Mouse (Mus musculus) liver, embryonic 14.5 days (tissue): Measurements from ENCODE around the gene Shroom1. TPM values are rescaled to one million over a fixed set of nuclear protein-coding genes. Genes with fewer than 3 reads are reported as not detected.

ENCODE experiments used
- ATAC-seq: fragments of 200-750 bp; cut with Nextera tagmentation; 2 replicates; pipeline ENCODE4 v1.8.0; 2017; ENCODE audit warnings: moderate number of reproducible peaks, mild to moderate bottlenecking, moderate library complexity; ENCODE audit not compliant: insufficient read depth
- DNase-seq, 3 experiments: peaks; one replicate each; pipeline ENCODE4 v3.0.0-alpha.2; 2012 to 2013; ENCODE audit warnings: low read depth in 3 of 3, low spot score in 3 of 3
- H3K27ac ChIP-seq: fragments of 300-500 bp; sonication (generic); 2 replicates; pipeline ENCODE4 v1.5.1; 2014; ENCODE audit warnings: moderate library complexity, mild to moderate bottlenecking, control low read depth, inconsistent platforms
- H3K27me3 ChIP-seq: fragments of 300-500 bp; sonication (generic); 2 replicates; pipeline ENCODE4 v1.6.1; 2014; ENCODE audit warnings: mild to moderate bottlenecking, low read length, moderate library complexity; ENCODE audit not compliant: control insufficient read depth, insufficient read depth
- H3K36me3 ChIP-seq: fragments of 300-500 bp; sonication (generic); replicated peaks from 2 replicates; pipeline ENCODE4 v1.6.1; 2014; ENCODE audit warnings: low read depth; ENCODE audit not compliant: control insufficient read depth, insufficient read depth
- H3K4me1 ChIP-seq, 2 experiments: fragments of 200-500 bp in 1 of 2; fragments of 300-500 bp in 1 of 2; sonication (generic) in 1 of 2; replicated peaks; 2 replicates each; pipeline ENCODE4 v1.6.1; 2012 to 2014; ENCODE audit warnings: antibody characterized with exemption in 1 of 2, inconsistent platforms in 1 of 2, low read length in 1 of 2; ENCODE audit not compliant: control insufficient read depth in 2 of 2, insufficient read depth in 2 of 2
- H3K4me2 ChIP-seq: fragments of 300-500 bp; sonication (generic); 2 replicates; pipeline ENCODE4 v1.6.1; 2014; ENCODE audit warnings: low read depth, mild to moderate bottlenecking, control low read depth, moderate library complexity
- H3K4me3 ChIP-seq, 2 experiments: fragments of 200-500 bp in 1 of 2; fragments of 300-500 bp in 1 of 2; sonication (generic) in 1 of 2; 2 replicates each; pipeline ENCODE4 v1.5.1; 2012 to 2014; ENCODE audit warnings: low read depth in 2 of 2, low read length in 2 of 2, mild to moderate bottlenecking in 2 of 2, control low read depth in 1 of 2, inconsistent platforms in 1 of 2, moderate library complexity in 1 of 2; ENCODE audit not compliant: insufficient read depth in 1 of 2
- H3K9ac ChIP-seq: fragments of 300-500 bp; sonication (generic); replicated peaks from 2 replicates; pipeline ENCODE4 v1.6.1; 2014; ENCODE audit warnings: mild to moderate bottlenecking, control low read depth, moderate library complexity
- H3K9me3 ChIP-seq: fragments of 300-500 bp; sonication (generic); 2 replicates; pipeline ENCODE4 v1.6.1; 2016; ENCODE audit warnings: low read length, mixed read lengths; ENCODE audit not compliant: control insufficient read depth
- CTCF ChIP-seq: IDR thresholded peaks from 2 replicates; pipeline ENCODE4 v1.5.1; 2016; ENCODE audit warnings: antibody characterized with exemption, low read depth, control low read depth
- EP300 ChIP-seq: IDR thresholded peaks from 2 replicates; pipeline ENCODE4 v1.6.1; 2016; ENCODE audit warnings: antibody characterized with exemption, low read depth
- WGBS: fragments of 180-500 bp; shearing (Covaris S2); extraction: QIAGEN DNeasy Blood & Tissue Kit; methylation state at CpG from one replicate; pipeline ENCODE4 v1.1.7; 2014; ENCODE audit not compliant: insufficient replicate concordance; 5-methylcytosine and 5-hydroxymethylcytosine counted together
- polyA plus RNA-seq, 2 experiments: library from polyadenylated mRNA; depleted of rRNA in 1 of 2; stranded (reverse) in 1 of 2; unstranded in 1 of 2; fragments of >200 nt; fragmentation: Nextera tagmentation in 1 of 2; extraction: Ambion mirVana in 1 of 2; gene quantifications; 2 replicates each; pipeline versions ENCODE4 v1.2.1 to v1.2.3; 2012 to 2014

Shroom1 gene
- polyA plus RNA-seq (2012; rRNA removed): 1.5 and 1.7 TPM in 2 replicates
- polyA plus RNA-seq (2014; fragmentation: Nextera tagmentation; extraction: Ambion mirVana): 1.6 and 1.7 TPM in 2 replicates

- peak; percentile 58 for ATAC-seq
- Histone ChIP-seq H3K27me3 (peaks cover 25% of the 10 kb centered on the region), H3K9me3 (no peaks in the 10 kb centered on the region), H3K4me3 (peak within 1 kb of the TSS; percentile 45 to 48), H3K9ac (no peak within 1 kb of the TSS; the same call in 1 of the 2 replicates), H3K4me1 (peaks cover 0 to 2% of the 10 kb centered on the region in 2 experiments; a peak in 2 of 4 replicates), H3K4me2 (peak within 1 kb of the TSS; percentile 39), H3K27ac (no peak within 1 kb of the TSS), H3K36me3 (no peaks in the 10 kb centered on the region)
- 4% methylated on average over 40 of the region's 42 CpGs for whole genome bisulfite sequencing
- TF ChIP-seq EP300 (no peak), CTCF (peak; percentile 28)
- DNase-seq: no peak
These were observed at the start of gene Shroom1, which contains the start of gene Gm10447 for GRCm38 (mm10) chr11:53456474-53457371. Gene Shroom1, plus strand, starts transcription at chr11:53457205. Gene Gm10447, minus strand, starts transcription at chr11:53457110.

- DNase-seq (no peak), ATAC-seq (no peak)
- no peaks in the 10 kb centered on the region for H3K4me1 ChIP-seq
These were observed 45.3 kb upstream of the Shroom1 start for GRCm38 (mm10) chr11:53411738-53412137.

GRCm38 (mm10) chr11:53413871-53414270 lies 43.1 kb upstream of the Shroom1 start:
- DNase-seq: no peak
- WGBS: 70% methylated on average over 4 of the region's 4 CpGs
- peaks cover 26% of the 10 kb centered on the region for H3K36me3 ChIP-seq

More at GRCm38 (mm10) chr11:53411738-53412137, 45.3 kb upstream of the Shroom1 start:
- Histone ChIP-seq H3K4me3 (no peak overlapping the region), H3K36me3 (peaks cover 33% of the 10 kb centered on the region), H3K27ac (no peak overlapping the region), H3K9ac (no peak overlapping the region), H3K4me2 (no peak overlapping the region), H3K27me3 (no peaks in the 10 kb centered on the region), H3K9me3 (no peaks in the 10 kb centered on the region)
- TF ChIP-seq CTCF: peak; percentile 66
- TF ChIP-seq EP300: no peak

GRCm38 (mm10) chr11:53418048-53418447 lies 39.0 kb upstream of the Shroom1 start:
- H3K27ac ChIP-seq: no peak overlapping the region
- peaks cover 15% of the 10 kb centered on the region for H3K36me3 ChIP-seq
- ATAC-seq: 0 out of 2 replicates have a peak, but pooled peaks have one; percentile 31

More at GRCm38 (mm10) chr11:53413871-53414270, 43.1 kb upstream of the Shroom1 start:
- no peak overlapping the region for H3K27ac ChIP-seq
- H3K4me2 ChIP-seq: no peak overlapping the region
- no peaks in the 10 kb centered on the region for H3K4me1 ChIP-seq
- H3K9me3 ChIP-seq: no peaks in the 10 kb centered on the region
- TF ChIP-seq EP300 (no peak), CTCF (no peak)
- no peak overlapping the region for H3K9ac ChIP-seq
- H3K4me3 ChIP-seq: no peak overlapping the region
- H3K27me3 ChIP-seq: no peaks in the 10 kb centered on the region
- no peak for ATAC-seq

GRCm38 (mm10) chr11:53423036-53423435 lies 34.0 kb upstream of the Shroom1 start, which contains the start of gene Leap2:
Gene Leap2, minus strand, starts transcription at chr11:53423170.
- peaks cover 0 to 12% of the 10 kb centered on the region in 2 experiments; a peak in 2 of 4 replicates for H3K4me1 ChIP-seq
- H3K4me3 ChIP-seq: peak within 1 kb of the TSS; percentile 40 to 41
- peak within 1 kb of the TSS; percentile 38 for H3K4me2 ChIP-seq
- DNase-seq (peak in 1 of 3 experiments; percentile 26), ATAC-seq (peak; percentile 54)
- H3K27ac ChIP-seq: no peak within 1 kb of the TSS
- no peaks in the 10 kb centered on the region for H3K9me3 ChIP-seq
- 53% methylated on average over 4 of the region's 4 CpGs for WGBS
- no peak within 1 kb of the TSS; the same call in 1 of the 2 replicates for H3K9ac ChIP-seq
- no peaks in the 10 kb centered on the region for H3K27me3 ChIP-seq
- TF ChIP-seq CTCF: 0 out of 2 replicates have a peak, but pooled peaks have one; percentile 9
- TF ChIP-seq EP300: no peak
- peaks cover 4% of the 10 kb centered on the region for H3K36me3 ChIP-seq

More at GRCm38 (mm10) chr11:53418048-53418447, 39.0 kb upstream of the Shroom1 start:
- DNase-seq: no peak
- Histone ChIP-seq H3K9me3 (no peaks in the 10 kb centered on the region), H3K4me3 (no peak overlapping the region), H3K4me1 (no peaks in the 10 kb centered on the region), H3K27me3 (no peaks in the 10 kb centered on the region), H3K4me2 (no peak overlapping the region), H3K9ac (no peak overlapping the region)
- TF ChIP-seq EP300 (no peak), CTCF (no peak)
